Mouse (Mus musculus): ENCODE results near the gene Insrr. TPM values are rescaled to one million over a fixed set of nuclear protein-coding genes. Genes with fewer than 3 reads are reported as not detected.

The Insrr gene
- polyA plus RNA-seq, 1 experiment: not detected

- TF ChIP-seq POLR2A (IDR thresholded peaks at IDR 0.05; ENCODE audit: insufficient read depth, low read length): no peak
- no peak for TF ChIP-seq CTCF (IDR thresholded peaks at IDR 0.05; ENCODE audit: low read depth, low read length)
- no peak for TF ChIP-seq EP300 (IDR thresholded peaks at IDR 0.05; ENCODE audit: insufficient read depth, low read depth, low read length)
- no peaks in the 10 kb centered on the region for H3K9me3 ChIP-seq (replicated peaks; ENCODE audit: control insufficient read depth, insufficient read depth, low read length, poor library complexity, severe bottlenecking)
- H3K4me3 ChIP-seq (ENCODE audit: low read depth, low read length): no peak overlapping the region
- H3K4me1 ChIP-seq (ENCODE audit: control insufficient read depth, insufficient read depth, low read length): no peaks in the 10 kb centered on the region
- H3K9ac ChIP-seq (ENCODE audit: low read depth, poor library complexity, severe bottlenecking): no peak overlapping the region
- no peaks in the 10 kb centered on the region for H3K36me3 ChIP-seq (ENCODE audit: control insufficient read depth, insufficient read depth, low read length, poor library complexity, severe bottlenecking)
- H3K27me3 ChIP-seq (ENCODE audit: control insufficient read depth, insufficient read depth, low read length, poor library complexity, severe bottlenecking): no peaks in the 10 kb centered on the region; the same call in 1 of the 2 replicates
- no peak overlapping the region for H3K27ac ChIP-seq (ENCODE audit: insufficient read depth, low read length)
Observed at GRCm38 (mm10) chr3:87828435-87828834, 31.7 kb downstream of the Insrr start.

DNA sequence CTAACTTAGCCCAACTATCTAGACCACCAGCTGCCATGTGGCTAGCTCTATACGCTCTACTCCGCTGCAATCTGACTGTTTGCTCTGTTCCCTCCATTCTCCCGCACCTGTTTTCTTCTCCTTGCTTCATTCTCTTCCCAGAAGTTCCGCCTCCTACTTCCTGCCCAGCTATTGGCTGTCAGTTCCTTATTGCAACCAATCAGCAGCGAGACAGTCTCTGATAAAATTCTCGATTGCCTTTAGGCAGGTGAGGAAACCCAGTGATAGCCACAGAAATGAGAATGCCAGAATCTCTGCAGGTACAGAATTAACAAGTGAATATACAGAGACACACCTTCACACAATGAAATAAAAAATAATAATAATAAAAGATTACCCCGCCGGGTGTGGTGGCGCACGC is 32.3 kb downstream of the Insrr start:
- no peaks in the 10 kb centered on the region for H3K36me3 ChIP-seq (ENCODE audit: control insufficient read depth, insufficient read depth, low read length, poor library complexity, severe bottlenecking)
- H3K9me3 ChIP-seq (replicated peaks; ENCODE audit: control insufficient read depth, insufficient read depth, low read length, poor library complexity, severe bottlenecking): no peaks in the 10 kb centered on the region
- H3K4me1 ChIP-seq (ENCODE audit: control insufficient read depth, insufficient read depth, low read length): no peaks in the 10 kb centered on the region
- H3K27me3 ChIP-seq (ENCODE audit: control insufficient read depth, insufficient read depth, low read length, poor library complexity, severe bottlenecking): no peaks in the 10 kb centered on the region; the same call in 1 of the 2 replicates
- no peak overlapping the region for H3K4me3 ChIP-seq (ENCODE audit: low read depth, low read length)
- TF ChIP-seq POLR2A (IDR thresholded peaks at IDR 0.05; ENCODE audit: insufficient read depth, low read length): no peak
- TF ChIP-seq EP300 (IDR thresholded peaks at IDR 0.05; ENCODE audit: insufficient read depth, low read depth, low read length): no peak
- TF ChIP-seq CTCF (IDR thresholded peaks at IDR 0.05; ENCODE audit: low read depth, low read length): no peak
- H3K27ac ChIP-seq (ENCODE audit: insufficient read depth, low read length): no peak overlapping the region
- no peak overlapping the region for H3K9ac ChIP-seq (ENCODE audit: low read depth, poor library complexity, severe bottlenecking)

DNA sequence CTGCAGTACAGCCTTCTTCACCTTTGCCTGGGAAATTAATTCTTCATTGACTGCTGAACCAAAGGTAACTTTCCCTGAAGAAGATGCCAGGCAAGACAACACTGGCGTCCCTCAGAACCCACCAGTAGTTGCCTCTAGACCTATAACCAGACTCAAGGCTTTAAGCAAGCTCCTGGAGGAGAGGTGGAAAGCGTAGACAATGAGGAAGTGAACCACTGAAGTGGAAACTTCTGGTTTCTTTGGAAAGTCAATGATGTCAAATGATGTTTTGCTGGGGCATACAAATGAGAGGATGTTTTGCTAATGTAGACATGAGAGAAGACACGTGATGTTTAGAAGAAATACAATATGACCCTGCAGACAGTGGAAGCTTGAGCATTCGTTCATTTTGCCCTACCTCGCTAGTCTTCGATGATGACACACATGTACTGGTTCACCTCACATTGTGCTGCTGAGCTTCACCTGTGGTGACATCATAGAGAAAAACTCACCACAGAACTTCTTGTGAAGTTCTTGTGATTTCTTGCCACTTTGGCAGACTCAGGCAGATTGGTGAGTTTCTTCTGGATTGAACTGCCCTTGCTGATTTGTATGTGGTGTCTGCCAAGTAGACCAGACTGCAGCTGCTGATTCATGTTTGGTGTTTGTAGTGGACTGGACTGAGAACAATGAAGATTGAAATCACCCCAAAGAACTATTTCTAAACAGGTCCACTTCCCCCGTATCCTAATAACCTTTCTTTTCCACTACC is 35.5 kb downstream of the Insrr start:
- no peak overlapping the region for H3K27ac ChIP-seq (ENCODE audit: insufficient read depth, low read length)
- H3K9ac ChIP-seq (ENCODE audit: low read depth, poor library complexity, severe bottlenecking): no peak overlapping the region
- H3K9me3 ChIP-seq (replicated peaks; ENCODE audit: control insufficient read depth, insufficient read depth, low read length, poor library complexity, severe bottlenecking): no peaks in the 10 kb centered on the region
- TF ChIP-seq POLR2A (IDR thresholded peaks at IDR 0.05; ENCODE audit: insufficient read depth, low read length) (no peak), CTCF (IDR thresholded peaks at IDR 0.05; ENCODE audit: low read depth, low read length) (no peak), EP300 (IDR thresholded peaks at IDR 0.05; ENCODE audit: insufficient read depth, low read depth, low read length) (no peak)
- no peaks in the 10 kb centered on the region for H3K4me1 ChIP-seq (ENCODE audit: control insufficient read depth, insufficient read depth, low read length)
- H3K36me3 ChIP-seq (ENCODE audit: control insufficient read depth, insufficient read depth, low read length, poor library complexity, severe bottlenecking): no peaks in the 10 kb centered on the region
- H3K27me3 ChIP-seq (ENCODE audit: control insufficient read depth, insufficient read depth, low read length, poor library complexity, severe bottlenecking): no peaks in the 10 kb centered on the region
- no peak overlapping the region for H3K4me3 ChIP-seq (ENCODE audit: low read depth, low read length)

DNA sequence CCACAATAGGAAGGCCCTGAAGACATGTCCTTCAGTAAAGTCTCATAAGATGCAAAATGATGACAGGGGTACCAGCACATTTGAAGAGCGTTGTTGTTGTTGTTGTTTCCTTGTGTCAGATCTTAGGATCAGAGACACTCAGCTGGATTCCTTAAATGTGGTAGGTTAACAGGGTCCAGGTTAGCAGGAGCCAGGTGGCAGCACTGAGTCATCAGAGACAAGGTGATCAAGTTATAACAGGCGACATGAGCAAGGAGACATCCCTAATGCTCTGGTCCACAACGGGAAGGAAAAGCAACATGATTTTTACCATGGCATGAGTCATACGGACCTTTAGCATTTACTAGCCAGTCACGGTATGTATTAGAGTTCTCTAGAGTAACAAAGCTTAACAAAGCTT is 36.7 kb downstream of the Insrr start:
- no peak overlapping the region for H3K9ac ChIP-seq (ENCODE audit: low read depth, poor library complexity, severe bottlenecking)
- TF ChIP-seq POLR2A (IDR thresholded peaks at IDR 0.05; ENCODE audit: insufficient read depth, low read length) (no peak), CTCF (IDR thresholded peaks at IDR 0.05; ENCODE audit: low read depth, low read length) (no peak), EP300 (IDR thresholded peaks at IDR 0.05; ENCODE audit: insufficient read depth, low read depth, low read length) (no peak)

GRCm38 (mm10) chr3:87838622-87839021 is 41.9 kb downstream of the Insrr start:
- Histone ChIP-seq H3K4me1 (ENCODE audit: control insufficient read depth, insufficient read depth, low read length) (no peaks in the 10 kb centered on the region), H3K27ac (ENCODE audit: insufficient read depth, low read length) (no peak overlapping the region), H3K4me3 (ENCODE audit: low read depth, low read length) (no peak overlapping the region), H3K36me3 (ENCODE audit: control insufficient read depth, insufficient read depth, low read length, poor library complexity, severe bottlenecking) (no peaks in the 10 kb centered on the region), H3K27me3 (ENCODE audit: control insufficient read depth, insufficient read depth, low read length, poor library complexity, severe bottlenecking) (no peaks in the 10 kb centered on the region; the same call in 1 of the 2 replicates), H3K9ac (ENCODE audit: low read depth, poor library complexity, severe bottlenecking) (no peak overlapping the region), H3K9me3 (replicated peaks; ENCODE audit: control insufficient read depth, insufficient read depth, low read length, poor library complexity, severe bottlenecking) (no peaks in the 10 kb centered on the region)
- no peak for TF ChIP-seq POLR2A (IDR thresholded peaks at IDR 0.05; ENCODE audit: insufficient read depth, low read length)
- TF ChIP-seq EP300 (IDR thresholded peaks at IDR 0.05; ENCODE audit: insufficient read depth, low read depth, low read length): no peak
- TF ChIP-seq CTCF (IDR thresholded peaks at IDR 0.05; ENCODE audit: low read depth, low read length): peak; percentile 87

More for the DNA sequence above, 36.7 kb downstream of the Insrr start:
- no peak overlapping the region for H3K4me3 ChIP-seq (ENCODE audit: low read depth, low read length)
- no peak overlapping the region for H3K27ac ChIP-seq (ENCODE audit: insufficient read depth, low read length)
- H3K9me3 ChIP-seq (replicated peaks; ENCODE audit: control insufficient read depth, insufficient read depth, low read length, poor library complexity, severe bottlenecking): no peaks in the 10 kb centered on the region
- H3K27me3 ChIP-seq (ENCODE audit: control insufficient read depth, insufficient read depth, low read length, poor library complexity, severe bottlenecking): no peaks in the 10 kb centered on the region
- no peaks in the 10 kb centered on the region for H3K4me1 ChIP-seq (ENCODE audit: control insufficient read depth, insufficient read depth, low read length)
- no peaks in the 10 kb centered on the region for H3K36me3 ChIP-seq (ENCODE audit: control insufficient read depth, insufficient read depth, low read length, poor library complexity, severe bottlenecking)

GRCm38 (mm10) chr3:87840858-87841257 is 44.1 kb downstream of the Insrr start:
- Histone ChIP-seq H3K9me3 (replicated peaks; ENCODE audit: control insufficient read depth, insufficient read depth, low read length, poor library complexity, severe bottlenecking) (no peaks in the 10 kb centered on the region), H3K4me1 (ENCODE audit: control insufficient read depth, insufficient read depth, low read length) (no peaks in the 10 kb centered on the region), H3K27me3 (ENCODE audit: control insufficient read depth, insufficient read depth, low read length, poor library complexity, severe bottlenecking) (no peaks in the 10 kb centered on the region; the same call in 1 of the 2 replicates), H3K27ac (ENCODE audit: insufficient read depth, low read length) (no peak overlapping the region), H3K9ac (ENCODE audit: low read depth, poor library complexity, severe bottlenecking) (no peak overlapping the region), H3K4me3 (ENCODE audit: low read depth, low read length) (no peak overlapping the region), H3K36me3 (ENCODE audit: control insufficient read depth, insufficient read depth, low read length, poor library complexity, severe bottlenecking) (no peaks in the 10 kb centered on the region)
- TF ChIP-seq EP300 (IDR thresholded peaks at IDR 0.05; ENCODE audit: insufficient read depth, low read depth, low read length) (no peak), POLR2A (IDR thresholded peaks at IDR 0.05; ENCODE audit: insufficient read depth, low read length) (no peak)
